Mouse (Mus musculus) left cerebral cortex, adult 18-20 months (tissue): ENCODE data around the gene Dnaic1. TPM values are rescaled to one million over a fixed set of nuclear protein-coding genes. Genes with fewer than 3 reads are reported as not detected.
A peak's percentile ranks its signal among the peaks of the same experiment; 100 is the strongest.

Source experiments
- DNase-seq, 2 experiments: peaks; one replicate each; pipeline ENCODE4 v3.0.0; 2021 to 2022; ENCODE audit warnings: low spot score in 2 of 2, mixed read lengths in 1 of 2
- long read RNA-seq, 2 experiments: library from polyadenylated mRNA; stranded (forward); transcript quantifications; one replicate each; pipeline ENCODE4 v2.0.0; 2021
- total RNA-seq, 2 experiments: library from RNA; stranded (reverse); gene quantifications; 2 replicates each; pipeline ENCODE4 v1.2.3; 2021

Gene Dnaic1
- 1 to 10 TPM; 6.6 to 9.1 TPM for total RNA-seq
- long read RNA-seq, experiment 1, partial matches to known transcripts: 0 of 5 reads
- long read RNA-seq, experiment 1, other reads (novel, unspliced or antisense): 1 of 5 reads
- long read RNA-seq, experiment 2, partial matches to known transcripts: 0 of 2 reads
- long read RNA-seq, experiment 2, other reads (novel, unspliced or antisense): 1 of 2 reads

DNA sequence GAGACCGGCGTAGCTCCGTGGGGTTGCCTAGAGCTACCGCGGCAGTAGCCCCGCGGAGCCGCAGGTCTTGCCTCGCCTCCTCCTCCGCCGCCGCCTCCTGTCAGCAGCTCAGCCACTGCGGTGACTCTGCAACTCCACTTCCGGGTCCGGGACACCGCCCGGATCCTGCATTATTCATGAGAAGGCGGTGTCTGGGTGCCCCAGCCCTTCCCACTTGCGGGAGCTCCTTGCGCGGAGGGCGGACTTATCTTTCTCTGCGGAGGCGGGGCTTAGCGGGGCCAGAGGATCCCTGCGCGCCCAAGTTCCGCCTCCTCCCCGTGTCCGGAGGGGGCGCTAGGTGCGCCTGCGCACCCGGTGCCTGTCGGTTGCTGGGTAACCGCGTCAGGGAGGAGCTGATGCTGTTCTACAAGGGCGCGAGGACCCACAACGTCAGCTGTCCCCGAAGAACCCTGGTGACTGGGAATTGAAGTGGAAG, at the start of gene Dnaic1, which contains the start of gene Fam219a:
Gene Dnaic1, plus strand, starts transcription at position 365 of the 475 bp plus-strand sequence.
Gene Fam219a, minus strand, starts transcription at position 128 of the 475 bp plus-strand sequence.
- DNase-seq: peak; percentile 96 to 99

DNA sequence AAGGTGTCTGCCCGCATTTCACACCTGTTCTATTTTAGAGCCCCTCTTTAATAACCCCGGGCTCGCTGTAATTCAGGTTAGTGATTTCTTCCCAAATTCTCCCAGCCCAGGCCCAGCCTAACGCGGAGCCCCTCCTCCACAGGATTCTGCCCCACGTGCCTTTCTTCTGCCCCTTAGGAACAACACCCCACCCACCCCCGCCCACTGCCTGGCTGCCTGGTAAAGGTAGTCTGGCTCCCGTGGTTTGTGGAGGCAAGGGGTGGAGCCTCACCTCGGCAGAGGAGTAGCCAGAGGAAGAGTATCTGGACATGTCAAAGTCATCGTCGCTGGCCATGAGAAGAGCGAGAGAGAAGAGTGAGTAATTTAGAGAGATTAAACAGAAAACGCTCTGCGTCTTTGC, 48.9 kb upstream of the Dnaic1 start:
- no peak for DNase-seq

DNA sequence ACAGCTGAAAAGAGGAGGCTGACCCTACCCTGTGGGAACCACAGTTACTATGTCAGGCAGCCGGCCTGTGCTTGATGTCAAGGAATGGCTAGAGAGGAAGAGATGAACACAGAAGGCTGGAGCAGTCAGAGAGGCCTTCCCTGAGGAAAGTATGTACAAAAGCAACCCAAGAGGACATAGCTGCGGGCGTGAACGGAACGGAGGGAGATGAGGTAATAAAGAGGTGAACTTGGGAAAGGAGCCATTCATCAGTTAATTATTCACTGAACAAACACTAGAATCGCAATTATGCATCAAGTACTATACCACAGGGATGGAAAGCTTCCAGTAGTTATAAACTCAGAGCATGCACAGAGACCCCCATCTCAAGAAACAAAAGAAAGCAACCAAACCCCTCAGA, 47.4 kb upstream of the Dnaic1 start:
- DNase-seq: no peak

DNA sequence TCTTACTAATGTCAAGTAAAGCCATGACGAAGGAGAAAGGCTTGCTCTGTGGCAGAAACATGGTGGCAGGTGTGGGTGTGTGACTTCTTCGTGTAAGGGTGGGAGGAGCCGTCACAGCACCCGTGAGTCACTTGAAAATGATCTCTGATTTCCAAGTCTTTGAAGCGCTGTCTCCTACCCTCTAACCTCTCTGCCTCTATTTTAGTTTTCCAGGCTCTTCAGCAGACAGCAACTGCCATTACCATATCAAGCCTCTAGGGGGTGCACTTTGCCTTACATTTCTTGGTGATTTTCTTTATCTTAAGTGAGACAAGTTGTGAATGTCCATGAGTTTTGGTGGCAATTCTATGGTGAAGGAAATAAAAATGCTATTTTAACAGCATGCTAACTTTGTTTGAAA, 46.8 kb upstream of the Dnaic1 start:
- peak in 1 of 2 experiments; percentile 64 for DNase-seq

DNA sequence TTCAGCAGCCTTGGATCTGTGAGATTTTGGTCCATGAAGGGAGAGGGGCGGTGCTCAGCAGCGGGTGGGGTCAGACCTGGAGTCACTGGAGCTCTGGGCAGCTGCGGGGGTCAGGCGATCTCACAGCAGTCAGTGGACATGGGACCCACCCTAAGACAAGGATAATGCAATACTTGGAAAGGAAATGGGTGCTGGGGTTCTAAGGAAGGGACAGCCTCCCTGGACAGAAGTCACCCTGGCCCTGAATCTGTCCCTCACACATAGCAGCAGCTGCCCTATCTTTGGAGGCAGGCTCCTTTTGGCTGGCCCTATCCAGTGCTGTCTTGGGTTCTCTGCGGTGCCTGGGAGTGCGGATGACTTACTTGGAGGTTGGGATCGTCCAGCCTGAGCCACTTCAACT, 45.7 kb upstream of the Dnaic1 start:
- no peak for DNase-seq

DNA sequence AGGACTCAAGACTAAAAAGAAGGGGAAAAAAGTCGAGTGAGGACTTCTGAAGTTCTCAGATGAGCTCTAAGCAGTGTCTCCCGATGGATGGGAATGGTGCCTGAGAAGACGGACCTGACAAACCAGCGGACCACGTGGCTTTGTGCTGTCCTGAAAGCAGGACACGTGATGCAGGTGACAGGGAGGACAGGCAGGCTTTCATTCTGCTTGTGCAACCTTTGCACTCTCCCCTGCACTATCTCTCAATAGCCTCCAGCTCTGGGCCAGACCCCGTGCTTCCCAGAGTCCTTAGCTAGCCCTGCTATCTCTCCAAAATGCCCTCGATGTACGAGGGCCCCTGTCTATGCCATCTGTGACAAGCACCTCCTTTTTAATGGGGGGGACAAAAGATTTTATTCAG, 44.7 kb upstream of the Dnaic1 start:
- DNase-seq: no peak

DNA sequence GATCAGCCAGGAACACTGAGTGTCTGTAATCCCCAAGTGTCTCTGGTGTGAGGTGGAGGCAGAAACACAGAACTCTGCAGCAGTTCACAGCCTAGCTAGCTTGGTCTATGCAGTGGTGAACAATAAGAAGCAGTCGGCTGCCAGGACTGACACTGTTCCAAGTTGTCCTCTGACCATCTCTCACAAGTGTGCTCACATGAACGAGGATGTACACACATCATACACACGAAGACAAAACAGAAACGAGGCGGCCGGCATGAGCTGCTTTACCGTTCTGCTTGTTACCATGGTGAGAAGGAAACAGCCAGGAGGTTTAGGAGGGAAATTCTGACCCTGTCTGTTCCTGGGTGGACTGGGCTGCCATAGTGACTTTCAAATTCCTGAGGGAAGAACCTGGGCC, 43.0 kb upstream of the Dnaic1 start:
- DNase-seq: no peak

DNA sequence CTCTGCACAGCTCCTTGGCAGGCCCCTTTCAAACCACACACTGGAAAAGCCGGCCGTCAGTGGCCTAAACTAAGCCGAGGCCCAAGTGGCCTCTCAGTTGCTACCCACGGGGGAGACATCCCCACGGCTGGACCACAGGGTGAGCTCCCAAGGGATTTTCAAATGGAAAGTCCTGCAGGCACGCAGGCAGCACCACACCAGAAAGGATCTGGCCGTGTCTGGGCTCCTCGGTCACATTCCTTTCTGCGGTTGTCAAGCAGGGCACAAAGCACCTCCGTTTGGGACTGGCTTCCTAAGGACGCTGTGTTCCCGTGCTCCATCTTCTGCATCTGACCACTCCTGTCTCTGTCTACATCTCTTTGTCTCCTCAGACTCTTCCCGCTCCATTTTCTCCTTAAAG, 42.5 kb upstream of the Dnaic1 start:
- DNase-seq: no peak

DNA sequence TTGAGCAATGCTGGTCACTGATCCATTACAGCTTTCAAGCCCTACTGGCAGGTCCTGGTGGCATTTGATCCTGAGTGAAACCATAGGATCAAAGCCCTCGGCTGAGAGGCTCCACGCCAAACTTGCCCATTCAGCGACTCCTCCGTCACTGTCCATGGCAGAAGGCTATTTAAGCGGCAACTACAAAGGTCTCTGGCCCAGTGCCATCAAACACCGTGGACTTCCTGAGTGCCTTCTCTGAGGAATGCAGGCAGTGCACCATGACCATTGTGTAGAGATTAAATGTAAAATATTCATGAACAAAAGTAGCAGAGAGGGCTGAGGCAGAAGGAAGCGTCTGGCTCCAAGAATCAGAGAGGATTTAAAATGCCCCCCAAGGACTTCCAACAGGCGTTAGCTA, 41.6 kb upstream of the Dnaic1 start:
- DNase-seq: no peak

DNA sequence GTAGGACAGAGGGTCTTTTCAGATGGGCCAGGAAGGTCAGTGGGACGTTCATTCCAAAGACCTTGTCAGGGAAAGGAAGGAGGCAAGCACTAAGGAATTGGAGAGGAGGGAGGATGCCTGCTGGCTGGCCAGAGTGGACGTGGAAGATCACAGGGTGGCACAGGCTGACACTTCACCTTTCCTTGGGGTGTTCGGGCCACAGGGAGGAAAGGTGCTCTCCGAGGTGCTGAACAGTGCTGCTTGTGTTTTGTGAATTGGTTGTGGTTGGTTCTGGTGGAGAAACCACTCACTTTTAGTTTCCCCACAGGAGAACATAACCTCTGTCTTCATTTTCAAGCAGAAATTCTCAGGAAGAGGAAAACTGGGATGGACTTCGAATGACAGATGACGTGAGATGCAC, 37.2 kb upstream of the Dnaic1 start:
- DNase-seq: no peak

DNA sequence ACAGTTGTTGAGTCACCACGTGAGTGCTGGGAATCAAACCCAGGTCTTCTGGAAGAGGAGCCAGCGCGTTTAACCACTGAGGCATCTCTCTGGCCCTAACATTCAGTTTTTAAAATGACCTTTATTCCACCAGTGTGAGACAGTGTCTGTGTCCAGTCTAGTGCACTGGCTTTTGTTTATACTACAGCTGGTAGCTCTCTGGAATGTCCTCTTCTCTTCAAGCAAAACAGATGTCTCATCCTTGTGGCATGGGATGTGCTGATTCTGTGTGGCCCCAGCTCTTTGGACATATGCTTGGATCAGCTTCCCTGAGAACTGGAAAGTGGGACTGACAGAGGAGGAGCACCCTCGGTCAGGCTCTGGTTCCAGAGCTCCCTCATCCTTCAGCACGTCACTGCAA, 34.7 kb upstream of the Dnaic1 start:
- no peak for DNase-seq

DNA sequence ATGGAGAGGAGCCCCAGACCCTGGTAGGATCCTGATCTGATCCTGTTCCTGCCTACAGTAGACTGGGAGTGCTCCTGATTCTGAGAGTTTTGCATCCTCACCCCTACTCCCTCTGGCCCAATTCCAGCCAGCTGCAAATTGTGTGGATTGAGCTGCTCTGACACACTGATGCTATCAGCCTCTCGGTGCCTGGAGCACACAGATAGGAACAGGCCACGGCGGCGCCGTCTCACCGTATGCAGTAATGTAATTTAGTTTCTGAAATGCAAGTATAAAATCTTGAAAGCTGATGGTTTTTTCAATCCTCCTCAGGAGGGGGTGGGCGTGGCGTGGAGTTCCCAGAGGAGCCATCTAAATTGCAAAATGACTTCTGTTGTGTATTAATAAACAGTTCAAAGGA, 27.4 kb upstream of the Dnaic1 start:
- no peak for DNase-seq

DNA sequence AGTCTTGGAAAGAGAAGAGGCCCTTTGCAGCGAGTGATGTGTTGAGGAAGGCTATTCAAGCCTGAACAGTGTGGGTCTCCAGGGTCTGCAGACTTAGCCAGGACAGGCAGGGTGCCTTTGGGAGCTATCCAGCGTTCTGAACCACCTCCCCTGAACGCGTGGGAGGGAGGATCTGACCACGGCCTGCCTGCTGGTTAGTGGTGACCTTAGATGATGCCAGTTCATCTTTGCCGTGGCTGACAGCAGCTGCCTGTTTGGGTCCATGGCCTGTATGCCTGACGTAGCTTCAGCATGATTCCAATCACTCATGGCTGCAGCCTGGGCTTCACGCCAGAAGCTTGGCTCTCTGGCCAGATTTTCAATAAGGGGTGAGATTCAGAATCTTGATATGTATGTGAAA, 23.6 kb upstream of the Dnaic1 start:
- no peak for DNase-seq

DNA sequence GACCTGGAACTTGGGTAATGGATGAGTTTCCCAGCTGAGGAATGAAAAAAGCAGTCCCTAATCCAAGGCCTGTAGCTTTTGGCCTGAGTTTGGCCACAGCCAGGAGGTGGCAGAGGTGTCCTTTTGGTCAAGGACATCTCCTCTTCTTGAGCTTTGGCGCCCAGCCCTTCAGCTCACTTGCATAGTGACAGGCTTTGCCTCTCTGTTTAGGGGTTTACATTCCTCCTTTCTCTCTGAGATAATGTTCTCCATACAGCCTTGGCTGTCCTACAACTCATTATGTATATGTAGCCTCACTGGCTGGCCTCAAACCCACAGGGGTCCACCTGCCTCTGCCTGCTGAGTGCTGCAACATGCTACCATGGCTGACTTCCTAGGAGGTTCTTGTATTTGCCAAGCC, 22.5 kb upstream of the Dnaic1 start:
- no peak for DNase-seq

DNA sequence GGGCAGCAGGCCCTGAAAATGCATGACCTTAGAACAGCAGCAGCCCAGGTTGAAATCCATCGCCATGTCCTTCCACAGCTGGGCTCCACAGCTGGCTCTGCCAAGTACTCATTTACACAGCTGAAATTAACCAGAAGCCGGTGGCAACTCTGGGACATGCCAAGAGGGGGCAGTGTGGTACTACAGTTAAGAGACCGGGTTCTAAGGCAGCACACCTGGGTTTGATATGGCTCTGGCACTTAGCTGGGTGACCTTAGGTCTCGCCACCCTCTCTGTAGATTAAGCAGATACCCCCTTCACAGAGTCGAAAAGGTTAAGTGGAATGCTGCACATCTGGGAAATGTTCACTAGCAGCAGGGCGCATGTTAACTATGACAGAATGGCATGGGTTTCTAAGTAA, 17.0 kb upstream of the Dnaic1 start:
- peak; percentile 63 to 73 for DNase-seq

DNA sequence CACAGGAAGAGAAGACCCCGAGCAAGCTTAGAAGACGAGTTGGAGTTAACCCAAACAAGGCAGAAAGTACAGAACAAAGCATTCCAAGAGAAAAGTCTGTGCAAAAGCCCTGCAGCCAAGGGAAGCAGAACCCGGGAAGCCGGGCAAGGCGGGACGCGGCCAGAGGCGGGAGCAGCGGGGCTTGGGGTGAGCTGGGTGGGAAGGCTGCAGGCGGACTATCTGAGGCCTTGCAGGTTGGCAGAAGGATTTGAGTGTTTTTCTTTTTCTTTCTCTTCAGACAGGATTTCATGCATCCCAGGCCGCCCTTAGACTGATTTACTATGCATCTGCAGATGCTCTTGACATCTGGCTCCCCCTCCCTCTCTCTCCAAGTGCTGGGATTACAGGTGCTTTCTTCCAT, 16.5 kb upstream of the Dnaic1 start:
- DNase-seq: no peak

DNA sequence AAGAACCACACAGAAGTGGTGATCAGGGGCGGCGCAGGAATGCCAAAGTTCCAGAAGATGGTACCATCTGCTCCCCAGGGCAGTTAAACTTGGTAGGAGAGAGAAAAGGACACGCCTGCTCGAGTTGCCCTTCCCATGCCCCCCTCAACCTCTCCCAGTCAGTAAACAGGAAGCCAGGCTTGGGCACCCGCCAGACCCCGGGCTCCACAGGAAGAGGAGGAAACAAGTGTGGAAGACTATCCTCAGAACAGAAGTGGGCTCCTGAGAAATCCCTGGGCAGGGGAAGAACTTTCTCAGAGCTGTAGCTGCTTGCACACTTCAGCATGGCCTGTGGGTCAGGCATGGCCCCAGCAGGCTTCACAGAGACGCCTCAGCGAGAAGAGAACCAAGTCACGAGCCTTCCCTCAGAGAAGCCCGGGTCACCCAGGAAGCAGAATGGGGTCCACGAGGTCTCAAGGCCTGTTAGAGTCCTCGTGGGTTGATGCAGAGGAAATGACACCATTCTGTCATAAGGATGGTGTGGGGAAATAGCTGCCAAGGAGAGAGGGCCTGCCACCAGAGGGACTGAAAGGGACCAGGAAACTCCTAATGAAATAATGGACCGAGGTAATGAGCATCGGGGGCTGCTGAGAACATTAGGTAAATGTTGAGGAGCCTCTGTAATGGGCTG, 14.4 kb upstream of the Dnaic1 start:
- no peak for DNase-seq

DNA sequence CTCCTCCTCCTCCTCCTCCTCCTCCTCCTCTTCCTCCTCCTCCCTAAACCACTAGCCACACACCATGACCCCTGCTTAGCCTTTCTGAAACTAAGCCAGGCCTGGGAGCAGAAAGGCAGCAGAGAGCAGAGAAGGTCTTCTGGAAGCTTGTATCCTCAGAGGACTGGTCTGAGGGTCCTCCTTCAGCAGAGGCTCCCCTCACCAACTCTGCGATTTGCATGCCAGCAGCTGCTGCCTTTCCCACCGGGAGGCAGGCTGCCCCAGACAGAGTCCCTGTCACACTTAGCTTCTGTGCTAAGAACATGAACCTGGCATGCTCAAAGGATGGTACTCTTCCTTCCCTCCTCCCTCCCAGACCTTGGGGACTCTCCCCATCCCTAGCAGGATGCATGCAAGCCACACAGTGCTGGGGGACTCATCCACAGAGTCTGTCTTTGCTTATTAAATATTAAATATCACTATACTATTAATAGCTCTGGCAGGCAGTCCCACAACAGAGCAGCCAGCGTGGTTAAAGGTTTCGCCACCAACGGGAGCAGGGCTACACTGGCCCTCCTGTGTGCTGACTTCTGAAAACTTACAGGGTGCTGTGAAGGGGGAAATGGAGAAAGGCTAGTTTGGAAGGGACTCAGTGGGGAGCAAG, 13.1 kb upstream of the Dnaic1 start:
- DNase-seq: no peak

DNA sequence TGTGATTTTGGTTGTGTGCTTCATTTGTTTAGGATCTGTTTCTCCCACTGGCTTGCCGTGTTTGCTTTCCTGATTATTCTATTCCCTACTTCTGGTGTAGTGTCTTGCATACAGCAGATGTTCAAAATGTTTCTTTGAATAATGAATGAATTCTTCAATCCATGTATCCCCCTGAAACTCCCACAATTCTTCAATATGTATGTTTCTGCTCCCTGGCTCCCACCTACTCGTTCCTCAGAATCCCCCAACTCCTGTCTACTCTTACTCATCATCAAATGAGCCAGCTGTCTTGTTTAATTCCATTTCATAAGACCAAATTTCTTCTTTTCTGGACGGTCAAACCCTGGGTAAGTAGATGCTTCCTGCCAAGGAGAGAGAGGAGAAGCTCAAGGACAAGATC, 12.5 kb upstream of the Dnaic1 start:
- no peak for DNase-seq

DNA sequence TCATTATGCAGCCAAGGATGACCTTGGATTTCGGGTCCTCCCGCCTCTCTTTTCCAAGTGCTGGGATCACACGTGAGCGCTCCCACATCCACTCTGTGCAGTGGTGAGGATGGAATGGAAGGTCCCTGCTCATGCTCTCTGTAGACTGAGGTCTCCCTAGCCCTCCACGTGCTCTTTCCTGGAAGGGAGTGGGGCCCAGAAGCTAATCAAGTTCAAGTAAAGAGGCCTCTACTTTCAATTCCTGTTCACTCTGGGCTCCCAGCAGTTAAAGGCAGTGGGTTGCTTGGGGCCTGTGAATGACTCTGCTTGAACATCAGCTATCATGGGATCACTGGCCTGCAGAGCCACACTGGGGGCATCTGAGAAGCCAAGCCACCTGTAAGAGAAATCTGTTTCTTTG, 6.3 kb upstream of the Dnaic1 start:
- DNase-seq: no peak

DNA sequence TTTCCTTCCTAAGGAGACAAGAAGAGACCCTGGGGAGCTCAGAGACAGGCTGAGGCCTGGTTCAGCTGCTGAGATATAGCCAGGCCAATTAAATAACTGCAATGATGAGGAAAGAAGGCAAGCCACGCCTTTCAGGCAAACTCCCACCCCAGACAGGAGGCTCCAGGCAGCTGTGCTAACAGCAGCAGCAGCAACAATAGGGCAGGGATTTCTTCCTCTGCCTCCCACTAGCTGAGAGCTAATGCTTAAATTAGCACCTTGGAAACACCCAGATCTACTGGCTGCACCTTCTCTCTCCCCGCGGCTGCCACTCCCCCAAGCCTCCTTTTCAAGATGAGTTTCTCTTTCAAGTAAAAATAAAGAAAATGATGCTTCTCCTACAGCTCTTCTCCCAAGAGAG, 3.5 kb upstream of the Dnaic1 start:
- no peak for DNase-seq

DNA sequence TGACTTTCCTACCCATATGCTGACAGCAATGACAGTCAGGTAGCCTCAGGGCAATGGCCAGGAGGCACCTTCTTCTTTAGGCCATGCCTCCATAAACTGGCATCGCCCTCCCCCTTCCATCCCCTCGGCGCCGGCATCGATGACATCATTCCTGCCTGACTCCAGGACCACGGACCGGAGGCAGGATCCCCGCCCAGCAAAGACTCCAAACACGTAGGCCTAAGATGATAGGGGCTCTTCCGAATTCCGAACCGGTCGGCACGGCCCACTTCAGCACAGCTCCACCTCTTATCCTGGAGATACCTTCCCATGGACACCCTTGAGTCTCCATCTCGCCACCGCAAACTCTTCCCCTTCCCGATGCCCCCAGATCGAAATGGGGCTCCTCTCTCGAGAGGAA, 1.3 kb upstream of the Dnaic1 start:
- DNase-seq: peak; percentile 51 to 61
